Mouse (Mus musculus) CH12.LX (cell line): ENCODE results near the gene Ube2g1. TPM values are rescaled to one million over a fixed set of nuclear protein-coding genes. Genes with fewer than 3 reads are reported as not detected.

Experiments used
- DNase-seq: peaks from one replicate; pipeline ENCODE4 v3.0.0-alpha.2; 2013; ENCODE audit errors: extremely low read depth
- H3K27ac ChIP-seq: 2 replicates; pipeline ENCODE4 v1.5.1; 2012; ENCODE audit warnings: low read depth, mild to moderate bottlenecking, control low read depth, moderate library complexity; ENCODE audit not compliant: insufficient read depth
- H3K27me3 ChIP-seq: replicated peaks from 2 replicates; pipeline ENCODE3; 2012; ENCODE audit warnings: inconsistent platforms
- H3K36me3 ChIP-seq, 2 experiments: replicated peaks in 1 of 2; 2 replicates each; pipeline versions ENCODE3 to v1.6.1; 2012; ENCODE audit warnings: inconsistent platforms in 1 of 2, low read length in 1 of 2, mild to moderate bottlenecking in 1 of 2, mixed read lengths in 1 of 2, moderate library complexity in 1 of 2; ENCODE audit not compliant: control insufficient read depth in 1 of 2, insufficient read depth in 1 of 2
- H3K4me1 ChIP-seq, 2 experiments: 2 replicates each; pipeline ENCODE4 v1.6.1; 2012; ENCODE audit warnings: inconsistent platforms in 1 of 2, moderate library complexity in 1 of 2; ENCODE audit not compliant: insufficient read depth in 2 of 2, control insufficient read depth in 1 of 2
- H3K4me2 ChIP-seq: 2 replicates; pipeline ENCODE4 v1.6.1; 2012; ENCODE audit warnings: low read depth, mild to moderate bottlenecking, control low read depth; ENCODE audit not compliant: poor library complexity, insufficient read depth, severe bottlenecking
- H3K4me3 ChIP-seq, 3 experiments: fragments of 150-350 bp in 1 of 3; sonication (generic) in 1 of 3; replicated peaks in 1 of 3; 2 replicates each; pipeline versions ENCODE3 to v1.5.1; 2011 to 2012; ENCODE audit warnings: low read depth in 2 of 3, low read length in 2 of 3, mild to moderate bottlenecking in 2 of 3, moderate library complexity in 2 of 3, control low read depth in 1 of 3, improper control_type of control experiment in 1 of 3, inconsistent platforms in 1 of 3, mixed read lengths in 1 of 3; ENCODE audit not compliant: poor library complexity in 1 of 3
- H3K79me2 ChIP-seq: replicated peaks from 2 replicates; pipeline ENCODE4 v1.6.1; 2012; ENCODE audit warnings: mild to moderate bottlenecking, moderate library complexity; ENCODE audit not compliant: control insufficient read depth, poor library complexity, insufficient read depth, severe bottlenecking; ENCODE audit errors: extremely low read depth
- H3K9ac ChIP-seq: 2 replicates; pipeline ENCODE4 v1.6.1; 2012; ENCODE audit warnings: low read depth, mild to moderate bottlenecking, control low read depth, moderate library complexity; ENCODE audit not compliant: insufficient read depth
- H3K9me3 ChIP-seq: replicated peaks from 2 replicates; pipeline ENCODE3; 2012; ENCODE audit warnings: low read length, inconsistent platforms, mixed read lengths
- BHLHE40 ChIP-seq: IDR thresholded peaks from 2 replicates; pipeline ENCODE4 v1.6.1; 2011; ENCODE audit warnings: mild to moderate bottlenecking, low read depth, low read length, improper control_type of control experiment
- CHD1 ChIP-seq: IDR thresholded peaks from 2 replicates; pipeline ENCODE4 v1.6.1; 2012; ENCODE audit warnings: low read depth, low read length, improper control_type of control experiment, inconsistent platforms
- CHD2 ChIP-seq: IDR thresholded peaks from 2 replicates; pipeline ENCODE4 v1.6.1; 2011; ENCODE audit warnings: low read length, improper control_type of control experiment
- E2F4 ChIP-seq: IDR thresholded peaks from 2 replicates; pipeline ENCODE4 v1.6.1; 2011; ENCODE audit warnings: low read depth, low read length, improper control_type of control experiment; ENCODE audit not compliant: insufficient replicate concordance
- EP300 ChIP-seq: IDR thresholded peaks from 2 replicates; pipeline ENCODE4 v1.6.1; 2011; ENCODE audit warnings: low read length, improper control_type of control experiment
- ETS1 ChIP-seq: conservative IDR thresholded peaks from 2 replicates; pipeline ENCODE4 v1.6.1; 2012; ENCODE audit warnings: low read depth, mild to moderate bottlenecking, inconsistent platforms, low read length, improper control_type of control experiment, moderate library complexity
- GABPA ChIP-seq: IDR thresholded peaks from 2 replicates; pipeline ENCODE4 v1.6.1; 2012; ENCODE audit warnings: low read depth, low read length, improper control_type of control experiment, inconsistent platforms; ENCODE audit not compliant: insufficient replicate concordance
- HCFC1 ChIP-seq: IDR thresholded peaks from 2 replicates; pipeline ENCODE4 v1.6.1; 2012; ENCODE audit warnings: low read depth, mild to moderate bottlenecking, inconsistent platforms, low read length, improper control_type of control experiment
- IRF4 ChIP-seq: IDR thresholded peaks from 2 replicates; pipeline ENCODE4 v1.6.1; 2014; ENCODE audit warnings: low read depth, mild to moderate bottlenecking, inconsistent platforms, low read length, improper control_type of control experiment
- JUN ChIP-seq: IDR thresholded peaks from 2 replicates; pipeline ENCODE4 v1.6.1; 2011; ENCODE audit warnings: low read depth, mild to moderate bottlenecking, low read length, improper control_type of control experiment, moderate library complexity; ENCODE audit not compliant: insufficient read depth
- JUND ChIP-seq: conservative IDR thresholded peaks from 2 replicates; pipeline ENCODE4 v1.6.1; 2011; ENCODE audit warnings: low read depth, low read length, improper control_type of control experiment
- KAT2A ChIP-seq: IDR thresholded peaks from 2 replicates; pipeline ENCODE4 v1.6.1; 2012; ENCODE audit warnings: low read length, improper control_type of control experiment, inconsistent platforms; ENCODE audit not compliant: insufficient replicate concordance
- MAX ChIP-seq: IDR thresholded peaks from 2 replicates; pipeline ENCODE4 v1.6.1; 2011; ENCODE audit warnings: low read length, improper control_type of control experiment
- MAZ ChIP-seq: IDR thresholded peaks from 2 replicates; pipeline ENCODE4 v1.6.1; 2012; ENCODE audit warnings: low read depth, mild to moderate bottlenecking, inconsistent platforms, low read length, improper control_type of control experiment, moderate library complexity
- MEF2A ChIP-seq: IDR thresholded peaks from 2 replicates; pipeline ENCODE4 v1.6.1; 2014; ENCODE audit warnings: low read depth, mild to moderate bottlenecking, inconsistent platforms, low read length, improper control_type of control experiment, borderline replicate concordance
- MXI1 ChIP-seq: IDR thresholded peaks from 2 replicates; pipeline ENCODE4 v1.6.1; 2011; ENCODE audit warnings: mild to moderate bottlenecking, low read depth, low read length, improper control_type of control experiment
- NELFE ChIP-seq: IDR thresholded peaks from 2 replicates; pipeline ENCODE4 v1.6.1; 2011; ENCODE audit warnings: low read depth, low read length, improper control_type of control experiment
- NRF1 ChIP-seq: IDR thresholded peaks from 2 replicates; pipeline ENCODE4 v1.6.1; 2014; ENCODE audit warnings: low read depth, mild to moderate bottlenecking, inconsistent platforms, low read length, improper control_type of control experiment, moderate library complexity
- PAX5 ChIP-seq: IDR thresholded peaks from 2 replicates; pipeline ENCODE4 v1.6.1; 2012; ENCODE audit warnings: low read length, inconsistent platforms, mixed read lengths
- POLR2A ChIP-seq: IDR thresholded peaks from 2 replicates; pipeline ENCODE4 v1.6.1; 2011; ENCODE audit warnings: low read depth, mild to moderate bottlenecking, improper control_type of control experiment, low read length
- POLR2AphosphoS2 ChIP-seq: IDR thresholded peaks from 2 replicates; pipeline ENCODE4 v1.6.1; 2011; ENCODE audit warnings: low read depth, low read length, improper control_type of control experiment
- RAD21 ChIP-seq: IDR thresholded peaks from 2 replicates; pipeline ENCODE4 v1.6.1; 2011; ENCODE audit warnings: low read depth, mild to moderate bottlenecking, low read length, improper control_type of control experiment, moderate library complexity
- SMC3 ChIP-seq: IDR thresholded peaks from 2 replicates; pipeline ENCODE4 v1.6.1; 2011; ENCODE audit warnings: low read depth, low read length, improper control_type of control experiment
- USF1 ChIP-seq: IDR thresholded peaks from 2 replicates; pipeline ENCODE4 v1.6.1; 2014; ENCODE audit warnings: low read depth, mild to moderate bottlenecking, inconsistent platforms, low read length, improper control_type of control experiment
- USF2 ChIP-seq: conservative IDR thresholded peaks from 2 replicates; pipeline ENCODE4 v1.6.1; 2011; ENCODE audit warnings: low read depth, low read length, improper control_type of control experiment
- ZC3H11A ChIP-seq: IDR thresholded peaks from 2 replicates; pipeline ENCODE4 v1.6.1; 2012; ENCODE audit warnings: low read depth, mild to moderate bottlenecking, inconsistent platforms, low read length, improper control_type of control experiment
- ZKSCAN1 ChIP-seq: IDR thresholded peaks from 2 replicates; pipeline ENCODE4 v1.6.1; 2012; ENCODE audit warnings: low read depth, inconsistent platforms, low read length, improper control_type of control experiment, borderline replicate concordance
- ZMIZ1 ChIP-seq: IDR thresholded peaks from 2 replicates; pipeline ENCODE4 v1.6.1; 2012; ENCODE audit warnings: low read depth, mild to moderate bottlenecking, inconsistent platforms, low read length, improper control_type of control experiment
- ZNF384 ChIP-seq: IDR thresholded peaks from 2 replicates; pipeline ENCODE4 v1.6.1; 2012; ENCODE audit warnings: low read depth, low read length, improper control_type of control experiment, inconsistent platforms
- dilution Hi-C: fragments of 300-500 bp; cut with MboI; formaldehyde crosslinking; loops from 2 replicates; pipeline ENCODE4 v1.14.3; 2020; ENCODE audit warnings: low sequenced_read_pairs; ENCODE audit not compliant: extremely low pct_unique_long_range_greater_than_20kb, extremely low pct_ligation_motif_present
- in situ Hi-C: fragments of 300-500 bp; cut with MboI; formaldehyde crosslinking; loops from 3 replicates; pipeline ENCODE4 v1.14.3; 2019; ENCODE audit warnings: low sequenced_read_pairs, low pct_ligation_motif_present, low pct_unique_long_range_greater_than_20kb, mixed read lengths
- polyA plus RNA-seq: library from polyadenylated mRNA; unstranded; fragments of >175 nt; gene quantifications from 2 replicates; pipeline ENCODE4 v1.2.1, GENCODE M21; 2012; ENCODE audit warnings: low read depth; ENCODE audit not compliant: insufficient read length
- total RNA-seq, 2 experiments: library from RNA; depleted of rRNA; stranded (reverse); fragments of 300-350 nt in 1 of 2; fragments of >200 nt in 1 of 2; gene quantifications; 2 replicates each; pipeline ENCODE4 v1.2.3; 2012 to 2014

Gene Ube2g1
- total and polyA plus RNA-seq, 3 experiments = 34.5 to 74.4 (median 73.8) TPM

GRCm38 (mm10) chr11:72576111-72576465 is 31.0 kb upstream of the Ube2g1 start:
- peak; percentile 29; the same call in 1 of the 2 replicates for TF ChIP-seq MAZ
- no peak for TF ChIP-seq ZMIZ1
- peak overlapping the region; percentile 55 to 64 (median 61) for H3K4me3 ChIP-seq
- H3K27me3 ChIP-seq = no peaks in the 10 kb centered on the region
- no peaks in the 10 kb centered on the region for H3K9me3 ChIP-seq
- in situ Hi-C loops (loop anchor here (10.0 kb wide), 1 partner anchor 429 kb away; no protein-coding TSS in a partner anchor), dilution Hi-C loops (no loop called here)
- H3K27ac ChIP-seq = peak overlapping the region; percentile 6; the same call in 1 of the 2 replicates
- peak overlapping the region; percentile 76; the same call in 1 of the 2 replicates for H3K9ac ChIP-seq
- no peak for DNase-seq
- peaks cover 3 to 23% of the 10 kb centered on the region in 2 experiments for H3K4me1 ChIP-seq
- no peaks in the 10 kb centered on the region for H3K79me2 ChIP-seq
- peak overlapping the region; percentile 79 for H3K4me2 ChIP-seq
- no peaks in the 10 kb centered on the region for H3K36me3 ChIP-seq

DNA sequence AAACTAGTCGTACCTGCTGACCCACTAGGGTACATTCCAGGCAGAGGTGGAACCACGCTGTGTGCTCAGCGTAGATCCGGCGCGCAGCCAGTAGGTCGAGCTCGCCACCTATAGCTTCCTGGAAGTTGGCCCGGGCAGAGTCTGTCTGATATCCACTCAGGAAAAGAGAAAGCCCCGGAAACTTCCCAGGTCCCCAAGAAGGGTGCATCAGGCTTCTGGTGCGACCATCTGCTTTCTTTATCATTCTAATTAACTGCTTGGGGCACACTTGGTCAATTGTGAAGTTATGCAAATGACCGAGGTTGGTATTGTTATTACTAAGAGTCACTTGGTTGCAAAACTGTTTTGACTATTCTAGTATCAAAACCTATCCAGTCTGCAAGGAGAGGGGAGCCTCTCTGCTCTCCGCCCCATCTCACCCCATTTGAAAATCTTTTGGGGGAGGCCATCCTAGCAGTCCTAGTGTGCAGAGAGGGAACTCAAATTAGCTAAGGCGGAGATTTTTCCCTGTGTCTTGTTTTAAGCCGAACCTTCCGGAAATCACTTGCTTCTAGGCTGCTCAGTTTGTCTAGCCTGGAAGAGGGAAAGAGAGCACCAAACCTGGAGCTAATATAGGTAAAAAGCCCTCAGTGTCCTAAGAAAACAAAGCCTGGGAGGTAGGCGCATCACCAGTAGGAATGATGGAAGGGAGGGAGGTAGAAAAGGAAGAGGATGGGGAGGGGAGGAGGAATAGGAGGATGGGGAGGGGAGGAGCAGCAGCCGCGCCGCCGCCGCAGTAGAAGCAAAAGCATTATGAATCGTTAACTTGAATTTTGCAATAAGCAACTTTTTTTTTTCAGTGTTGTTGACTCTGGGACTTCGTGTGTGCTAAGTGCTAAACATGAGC is 30.4 kb upstream of the Ube2g1 start:
- in situ Hi-C loops = loop anchor here (10.0 kb wide), 1 partner anchor 428 kb away; no protein-coding TSS in a partner anchor
- H3K4me1 ChIP-seq = peaks cover 3 to 18% of the 10 kb centered on the region in 2 experiments
- H3K79me2 ChIP-seq = no peaks in the 10 kb centered on the region
- no peaks in the 10 kb centered on the region for H3K27me3 ChIP-seq
- H3K4me3 ChIP-seq = peak overlapping the region; percentile 55 to 64 (median 61)
- peak; percentile 79 for DNase-seq
- dilution Hi-C loops = no loop called here
- no peaks in the 10 kb centered on the region for H3K9me3 ChIP-seq
- H3K9ac ChIP-seq = peak overlapping the region; percentile 76
- H3K4me2 ChIP-seq = peak overlapping the region; percentile 79
- peak overlapping the region; percentile 16; the same call in 1 of the 2 replicates for H3K27ac ChIP-seq
- no peaks in the 10 kb centered on the region for H3K36me3 ChIP-seq
- TF ChIP-seq ETS1 (peak; percentile 60), USF1 (no peak), JUN (peak; percentile 92), KAT2A (0 out of 2 replicates have a peak, but pooled peaks have one; percentile 31), E2F4 (0 out of 2 replicates have a peak, but pooled peaks have one; percentile 33), EP300 (peak; percentile 91), MAZ (peak; percentile 86), MAX (peak; percentile 64; the same call in 1 of the 2 replicates), JUND (peak; percentile 94), MXI1 (peak; percentile 78), RAD21 (peak; percentile 56), ZC3H11A (no peak), ZMIZ1 (peak; percentile 49; the same call in 1 of the 2 replicates), IRF4 (peak; percentile 96), USF2 (no peak), BHLHE40 (peak; percentile 94), POLR2A (peak; percentile 36; the same call in 1 of the 2 replicates), HCFC1 (peak; percentile 53), CHD2 (peak; percentile 69), POLR2AphosphoS2 (peak; percentile 78; the same call in 1 of the 2 replicates), SMC3 (peak; percentile 58), NRF1 (no peak), GABPA (no peak), NELFE (peak; percentile 69), MEF2A (peak; percentile 82), PAX5 (no peak), ZNF384 (peak; percentile 29; the same call in 1 of the 2 replicates), CHD1 (peak; percentile 75; the same call in 1 of the 2 replicates), ZKSCAN1 (peak; percentile 96)
